Mouse (Mus musculus): ENCODE results near the gene Msmo1. TPM values are rescaled to one million over a fixed set of nuclear protein-coding genes. Genes with fewer than 3 reads are reported as not detected.

Msmo1 gene
- total and polyA plus RNA-seq, 3 experiments = 50.6 to 359 (median 107) TPM

DNA sequence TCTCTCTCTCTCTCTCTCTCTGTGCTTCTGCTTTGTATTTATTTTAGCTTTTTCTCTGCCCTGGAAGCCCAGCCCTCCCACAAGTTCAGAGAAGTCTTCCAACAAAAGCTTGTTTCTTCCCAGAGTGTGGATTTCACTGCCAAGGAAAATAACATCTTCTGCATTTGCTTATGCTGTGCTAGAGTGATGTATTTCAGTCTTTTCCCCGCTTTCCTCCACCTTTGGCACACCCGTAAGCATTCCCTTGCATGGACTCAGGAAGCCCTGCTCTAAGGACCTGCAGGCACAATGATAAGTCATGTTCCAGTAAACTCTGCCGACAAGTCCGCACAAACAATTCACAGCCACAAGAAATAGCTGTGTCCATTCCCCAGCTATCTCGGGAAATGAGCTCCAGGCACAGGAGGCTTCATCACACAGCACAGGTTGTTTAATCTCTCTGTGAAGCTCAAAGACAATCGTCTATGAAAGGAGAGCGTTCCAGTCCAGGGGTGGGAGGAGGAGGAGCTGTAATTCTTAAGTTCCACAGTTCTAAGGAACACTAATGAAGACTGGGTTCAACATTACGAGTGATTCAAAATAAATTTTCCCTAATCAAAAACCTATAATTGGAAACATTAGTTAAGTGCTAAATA lies 58.5 kb downstream of the Msmo1 start:
- H3K4me1 ChIP-seq (ENCODE audit: control insufficient read depth in 1 of 2, insufficient read depth in 2 of 2) = no peaks in the 10 kb centered on the region

DNA sequence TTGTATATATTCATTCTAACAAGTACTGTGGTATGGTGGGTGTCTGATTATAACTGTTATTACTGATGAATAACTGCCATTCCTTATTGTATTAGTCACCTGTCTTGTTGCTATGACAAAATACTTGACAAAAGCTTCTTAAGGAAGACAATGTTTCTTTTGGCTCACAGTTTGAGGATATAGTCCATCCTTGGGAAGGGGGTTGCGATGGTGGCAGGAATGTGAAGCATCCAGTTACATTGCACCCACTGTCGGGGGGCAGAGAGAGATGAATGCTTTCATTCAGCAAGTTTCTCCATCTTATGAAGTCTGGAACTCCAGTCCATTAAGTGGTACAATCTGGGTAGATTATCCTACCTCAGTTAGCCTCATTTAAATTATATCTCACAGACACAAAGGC lies 60.7 kb downstream of the Msmo1 start:
- no peaks in the 10 kb centered on the region for H3K4me1 ChIP-seq (ENCODE audit: control insufficient read depth in 1 of 2, insufficient read depth in 2 of 2)
- dilution Hi-C loops (cut with MboI; ENCODE audit: extremely low pct_ligation_motif_present, extremely low pct_unique_long_range_greater_than_20kb, low sequenced_read_pairs) = no loop called here

More for the DNA sequence above, 58.5 kb downstream of the Msmo1 start:
- Histone ChIP-seq H3K27ac (ENCODE audit: insufficient read depth, low read depth) (no peak overlapping the region), H3K9me3 (replicated peaks; ENCODE audit: low read length) (no peaks in the 10 kb centered on the region), H3K36me3 (replicated peaks in 1 of 2; ENCODE audit: control insufficient read depth in 1 of 2, insufficient read depth in 1 of 2, low read length in 1 of 2) (no peaks in the 10 kb centered on the region), H3K4me2 (ENCODE audit: insufficient read depth, low read depth, poor library complexity, severe bottlenecking) (no peak overlapping the region), H3K4me3 (replicated peaks in 1 of 3; ENCODE audit: low read depth in 2 of 3, low read length in 2 of 3, poor library complexity in 1 of 3) (no peak overlapping the region), H3K79me2 (replicated peaks; ENCODE audit: control insufficient read depth, extremely low read depth, insufficient read depth, poor library complexity, severe bottlenecking) (no peaks in the 10 kb centered on the region), H3K9ac (ENCODE audit: insufficient read depth, low read depth) (no peak overlapping the region), H3K27me3 (replicated peaks) (no peaks in the 10 kb centered on the region)
- TF ChIP-seq ETS1 (conservative IDR thresholded peaks at IDR 0.05; ENCODE audit: low read depth, low read length) (no peak), JUND (conservative IDR thresholded peaks at IDR 0.05; ENCODE audit: low read depth, low read length) (no peak), SMC3 (IDR thresholded peaks at IDR 0.05; ENCODE audit: low read depth, low read length) (no peak), POLR2A (IDR thresholded peaks at IDR 0.05; ENCODE audit: low read depth, low read length) (no peak), JUN (IDR thresholded peaks at IDR 0.05; ENCODE audit: insufficient read depth, low read depth, low read length) (no peak), TBP (conservative IDR thresholded peaks at IDR 0.05; ENCODE audit: low read depth, low read length) (no peak), ZNF384 (IDR thresholded peaks at IDR 0.05; ENCODE audit: low read depth, low read length) (no peak), SIN3A (IDR thresholded peaks at IDR 0.05; ENCODE audit: low read length) (no peak), PAX5 (IDR thresholded peaks at IDR 0.05; ENCODE audit: low read length) (no peak), TCF12 (IDR thresholded peaks at IDR 0.05; ENCODE audit: low read depth, low read length) (no peak), RCOR1 (conservative IDR thresholded peaks at IDR 0.05; ENCODE audit: low read depth, low read length) (no peak), CTCF (conservative IDR thresholded peaks at IDR 0.05 in 1 of 2, IDR thresholded peaks at IDR 0.05 in 1 of 2; ENCODE audit: low read depth in 2 of 2, low read length in 2 of 2) (no peak), POLR2AphosphoS2 (IDR thresholded peaks at IDR 0.05; ENCODE audit: low read depth, low read length) (no peak), ZKSCAN1 (IDR thresholded peaks at IDR 0.05; ENCODE audit: borderline replicate concordance, low read depth, low read length) (no peak), MYC (IDR thresholded peaks at IDR 0.05; ENCODE audit: low read depth, low read length) (no peak), UBTF (IDR thresholded peaks at IDR 0.05; ENCODE audit: low read depth, low read length) (no peak), HCFC1 (IDR thresholded peaks at IDR 0.05; ENCODE audit: low read depth, low read length) (no peak), ZC3H11A (IDR thresholded peaks at IDR 0.05; ENCODE audit: low read depth, low read length) (no peak)
- in situ Hi-C loops (cut with MboI; ENCODE audit: low pct_ligation_motif_present, low pct_unique_long_range_greater_than_20kb, low sequenced_read_pairs) = no loop called here
- dilution Hi-C loops (cut with MboI; ENCODE audit: extremely low pct_ligation_motif_present, extremely low pct_unique_long_range_greater_than_20kb, low sequenced_read_pairs) = no loop called here
- DNase-seq (ENCODE audit: extremely low read depth) = no peak

More for the DNA sequence above, 60.7 kb downstream of the Msmo1 start:
- Histone ChIP-seq H3K27ac (ENCODE audit: insufficient read depth, low read depth) (no peak overlapping the region), H3K4me2 (ENCODE audit: insufficient read depth, low read depth, poor library complexity, severe bottlenecking) (no peak overlapping the region), H3K27me3 (replicated peaks) (no peaks in the 10 kb centered on the region), H3K4me3 (replicated peaks in 1 of 3; ENCODE audit: low read depth in 2 of 3, low read length in 2 of 3, poor library complexity in 1 of 3) (no peak overlapping the region), H3K36me3 (replicated peaks in 1 of 2; ENCODE audit: control insufficient read depth in 1 of 2, insufficient read depth in 1 of 2, low read length in 1 of 2) (no peaks in the 10 kb centered on the region), H3K9ac (ENCODE audit: insufficient read depth, low read depth) (no peak overlapping the region), H3K79me2 (replicated peaks; ENCODE audit: control insufficient read depth, extremely low read depth, insufficient read depth, poor library complexity, severe bottlenecking) (no peaks in the 10 kb centered on the region), H3K9me3 (replicated peaks; ENCODE audit: low read length) (no peaks in the 10 kb centered on the region)
- no peak for TF ChIP-seq ELF1 (IDR thresholded peaks at IDR 0.05; ENCODE audit: low read depth, low read length)
- TF ChIP-seq SIN3A (IDR thresholded peaks at IDR 0.05; ENCODE audit: low read length) = no peak
- TF ChIP-seq TCF12 (IDR thresholded peaks at IDR 0.05; ENCODE audit: low read depth, low read length) = no peak
- TF ChIP-seq IRF4 (IDR thresholded peaks at IDR 0.05; ENCODE audit: low read depth, low read length) = no peak
- TF ChIP-seq GABPA (IDR thresholded peaks at IDR 0.05; ENCODE audit: insufficient replicate concordance, low read depth, low read length) = no peak
- TF ChIP-seq EP300 (IDR thresholded peaks at IDR 0.05; ENCODE audit: low read length) = no peak
- no peak for TF ChIP-seq HCFC1 (IDR thresholded peaks at IDR 0.05; ENCODE audit: low read depth, low read length)
- TF ChIP-seq ETS1 (conservative IDR thresholded peaks at IDR 0.05; ENCODE audit: low read depth, low read length) = no peak
- no peak for TF ChIP-seq UBTF (IDR thresholded peaks at IDR 0.05; ENCODE audit: low read depth, low read length)
- TF ChIP-seq ZKSCAN1 (IDR thresholded peaks at IDR 0.05; ENCODE audit: borderline replicate concordance, low read depth, low read length) = no peak
- no peak for TF ChIP-seq E2F4 (IDR thresholded peaks at IDR 0.05; ENCODE audit: insufficient replicate concordance, low read depth, low read length)
- TF ChIP-seq CHD2 (IDR thresholded peaks at IDR 0.05; ENCODE audit: low read length) = no peak
- TF ChIP-seq MEF2A (IDR thresholded peaks at IDR 0.05; ENCODE audit: borderline replicate concordance, low read depth, low read length) = no peak
- no peak for TF ChIP-seq SMC3 (IDR thresholded peaks at IDR 0.05; ENCODE audit: low read depth, low read length)
- no peak for TF ChIP-seq NRF1 (IDR thresholded peaks at IDR 0.05; ENCODE audit: low read depth, low read length)
- TF ChIP-seq CTCF (conservative IDR thresholded peaks at IDR 0.05 in 1 of 2, IDR thresholded peaks at IDR 0.05 in 1 of 2; ENCODE audit: low read depth in 2 of 2, low read length in 2 of 2) = no peak
- in situ Hi-C loops (cut with MboI; ENCODE audit: low pct_ligation_motif_present, low pct_unique_long_range_greater_than_20kb, low sequenced_read_pairs) = no loop called here
- no peak for DNase-seq (ENCODE audit: extremely low read depth)

All from CH12.LX (cell line).